Mouse (Mus musculus) stomach, embryonic 16.5 days (tissue): ENCODE results near the gene Fbrs. TPM values are rescaled to one million over a fixed set of nuclear protein-coding genes. Genes with fewer than 3 reads are reported as not detected.
"Not testable (repeated sequence)": the region's sequence is repeated elsewhere in the genome, so short reads cannot be mapped to it uniquely, and the experiment has no call there.

Source experiments
- ATAC-seq: fragments of 200-750 bp; cut with Nextera tagmentation; 2 replicates; pipeline ENCODE4 v1.8.0; 2017; ENCODE audit warnings: moderate number of reproducible peaks, moderate TSS enrichment; ENCODE audit not compliant: insufficient read depth, low FRiP score
- H3K27ac ChIP-seq: fragments of 300-500 bp; sonication (generic); 2 replicates; pipeline ENCODE4 v1.5.1; 2014; ENCODE audit warnings: low read length
- H3K27me3 ChIP-seq: fragments of 300-500 bp; sonication (generic); 2 replicates; pipeline ENCODE4 v1.6.1; 2014; ENCODE audit warnings: low read length, control low read depth, mixed read lengths; ENCODE audit not compliant: control insufficient read depth, insufficient read depth
- H3K36me3 ChIP-seq: fragments of 300-500 bp; sonication (generic); 2 replicates; pipeline ENCODE4 v1.6.1; 2014; ENCODE audit warnings: low read length; ENCODE audit not compliant: control insufficient read depth, insufficient read depth
- H3K4me1 ChIP-seq: fragments of 300-500 bp; sonication (generic); 2 replicates; pipeline ENCODE4 v1.6.1; 2014; ENCODE audit warnings: low read length, control low read depth, mixed read lengths; ENCODE audit not compliant: control insufficient read depth, insufficient read depth
- H3K4me2 ChIP-seq: fragments of 300-500 bp; sonication (generic); 2 replicates; pipeline ENCODE4 v1.6.1; 2014; ENCODE audit warnings: low read depth, low read length, mixed read lengths
- H3K4me3 ChIP-seq: fragments of 300-500 bp; sonication (generic); replicated peaks from 2 replicates; pipeline ENCODE4 v1.5.1; 2014; ENCODE audit warnings: mild to moderate bottlenecking, low read length
- H3K9ac ChIP-seq: fragments of 300-500 bp; sonication (generic); 2 replicates; pipeline ENCODE4 v1.6.1; 2014; ENCODE audit warnings: low read length
- H3K9me3 ChIP-seq: fragments of 300-500 bp; sonication (generic); replicated peaks from 2 replicates; pipeline ENCODE4 v1.6.1; 2016; ENCODE audit warnings: low read length, control low read depth; ENCODE audit not compliant: control insufficient read depth
- WGBS: fragments of 180-500 bp; shearing (Covaris S2); extraction: QIAGEN DNeasy Blood & Tissue Kit; methylation state at CpG from one replicate; pipeline ENCODE4 v1.1.7; 2014; 5-methylcytosine and 5-hydroxymethylcytosine counted together
- polyA plus RNA-seq: library from polyadenylated mRNA; unstranded; fragments of >200 nt; fragmentation: Nextera tagmentation; extraction: Ambion mirVana; gene quantifications from 2 replicates; pipeline ENCODE4 v1.2.1, GENCODE M21; 2015

The Fbrs gene
- polyA plus RNA-seq, 1 experiment from 2014 or later: 11.1 TPM

DNA sequence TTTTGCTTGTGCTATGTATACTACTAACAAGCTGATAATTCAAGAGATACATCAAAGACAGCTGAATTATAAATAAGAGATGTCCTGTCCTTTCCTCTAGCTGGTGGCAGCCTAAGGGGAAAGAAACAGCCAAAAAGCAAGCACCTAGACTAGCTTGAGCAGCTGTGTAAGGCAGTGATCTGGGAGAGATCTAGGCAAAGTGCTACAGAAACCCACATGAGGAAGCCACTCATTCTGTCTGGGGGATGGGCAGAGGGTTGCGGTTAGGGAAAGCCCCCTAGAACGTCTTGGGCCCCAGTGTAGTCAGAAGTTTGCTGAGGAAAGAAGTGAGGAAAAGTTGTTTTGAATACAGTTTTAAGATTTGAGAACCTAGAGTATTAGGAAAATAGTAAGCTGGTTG lies 1.3 kb downstream of the Fbrs start:
- Histone ChIP-seq H3K9ac (peak overlapping the region; percentile 91), H3K4me3 (peak overlapping the region; percentile 77), H3K36me3 (peaks cover 25% of the 10 kb centered on the region), H3K4me1 (peaks cover 23% of the 10 kb centered on the region), H3K4me2 (peak overlapping the region; percentile 74), H3K27ac (no peak overlapping the region), H3K9me3 (no peaks in the 10 kb centered on the region), H3K27me3 (no peaks in the 10 kb centered on the region)
- no peak for ATAC-seq
- WGBS: 46% methylated on average over 2 of the region's 2 CpGs

DNA sequence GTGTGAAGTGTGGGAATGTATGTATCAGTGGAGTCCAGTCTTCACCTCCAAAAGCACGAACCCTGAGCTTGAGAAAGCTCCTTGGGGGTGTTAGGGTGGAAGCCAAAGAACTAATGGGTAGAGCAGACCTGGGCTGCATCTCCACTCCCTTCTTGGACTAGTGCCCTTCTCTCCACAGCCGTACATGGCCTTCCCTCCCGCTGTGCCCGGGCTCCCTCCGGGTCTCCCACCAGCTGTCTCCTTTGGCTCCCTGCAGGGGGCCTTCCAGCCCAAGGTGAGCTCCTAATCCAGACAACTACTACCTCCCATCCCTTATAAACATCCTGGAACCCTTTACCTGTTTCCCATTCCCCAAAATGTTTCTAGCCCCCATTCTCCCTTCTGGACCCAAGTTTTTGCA lies 6.4 kb downstream of the Fbrs start:
- H3K4me3 ChIP-seq: no peak overlapping the region
- WGBS: 85% methylated on average over 5 of the region's 5 CpGs
- H3K27me3 ChIP-seq: no peaks in the 10 kb centered on the region
- H3K9ac ChIP-seq: no peak overlapping the region
- no peaks in the 10 kb centered on the region for H3K9me3 ChIP-seq
- ATAC-seq: no peak
- H3K4me1 ChIP-seq: peaks cover 7% of the 10 kb centered on the region; the same call in 1 of the 2 replicates
- peaks cover 35% of the 10 kb centered on the region for H3K36me3 ChIP-seq
- no peak overlapping the region for H3K4me2 ChIP-seq
- no peak overlapping the region for H3K27ac ChIP-seq

GRCm38 (mm10) chr7:127488364-127488763 lies 9.4 kb downstream of the Fbrs start:
- not testable (repeated sequence) for H3K4me3 ChIP-seq, H3K9ac ChIP-seq, ATAC-seq, H3K4me2 ChIP-seq, H3K27ac ChIP-seq, H3K9me3 ChIP-seq, H3K27me3 ChIP-seq, H3K4me1 ChIP-seq
- peaks cover 38% of the 10 kb centered on the region for H3K36me3 ChIP-seq
- 87% methylated on average over 4 of the region's 5 CpGs for WGBS

DNA sequence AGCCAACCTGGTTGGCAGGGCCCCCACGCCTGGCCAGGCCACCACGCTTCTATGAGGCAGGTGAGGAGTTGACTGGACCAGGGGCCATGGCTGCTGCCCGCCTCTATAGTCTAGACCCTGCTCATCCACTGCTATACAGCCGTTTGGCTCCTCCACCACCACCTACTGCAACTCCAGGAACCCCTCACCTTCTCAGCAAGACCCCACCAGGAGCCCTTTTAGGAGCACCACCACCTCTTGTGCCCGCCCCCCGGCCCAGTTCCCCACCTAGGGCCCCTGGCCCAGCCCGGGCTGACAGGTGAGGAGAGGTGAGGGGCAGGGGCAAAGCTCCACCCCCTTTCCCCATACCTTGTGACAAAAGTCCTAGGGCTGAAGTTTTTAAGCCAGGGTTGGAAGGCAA lies 11.0 kb downstream of the Fbrs start:
- Histone ChIP-seq H3K27me3 (no peaks in the 10 kb centered on the region), H3K4me2 (no peak overlapping the region), H3K9me3 (no peaks in the 10 kb centered on the region), H3K4me1 (no peaks in the 10 kb centered on the region), H3K4me3 (no peak overlapping the region), H3K36me3 (peaks cover 30% of the 10 kb centered on the region), H3K9ac (no peak overlapping the region), H3K27ac (no peak overlapping the region)
- 89% methylated on average over 7 of the region's 7 CpGs for WGBS
- ATAC-seq: no peak

GRCm38 (mm10) chr7:127491846-127492245 lies 12.8 kb downstream of the Fbrs start:
- Histone ChIP-seq H3K27me3 (no peaks in the 10 kb centered on the region), H3K4me2 (no peak overlapping the region), H3K9me3 (no peaks in the 10 kb centered on the region), H3K27ac (no peak overlapping the region), H3K4me1 (no peaks in the 10 kb centered on the region), H3K4me3 (no peak overlapping the region), H3K9ac (no peak overlapping the region), H3K36me3 (peaks cover 18% of the 10 kb centered on the region)
- WGBS: 73% methylated on average over 3 of the region's 3 CpGs
- no peak for ATAC-seq

- ATAC-seq: peak; percentile 19; the same call in 1 of the 2 replicates
- Histone ChIP-seq H3K4me3 (no peak overlapping the region), H3K4me2 (no peak overlapping the region)
These were observed 15.6 kb downstream of the Fbrs start for GRCm38 (mm10) chr7:127494648-127495047.

DNA sequence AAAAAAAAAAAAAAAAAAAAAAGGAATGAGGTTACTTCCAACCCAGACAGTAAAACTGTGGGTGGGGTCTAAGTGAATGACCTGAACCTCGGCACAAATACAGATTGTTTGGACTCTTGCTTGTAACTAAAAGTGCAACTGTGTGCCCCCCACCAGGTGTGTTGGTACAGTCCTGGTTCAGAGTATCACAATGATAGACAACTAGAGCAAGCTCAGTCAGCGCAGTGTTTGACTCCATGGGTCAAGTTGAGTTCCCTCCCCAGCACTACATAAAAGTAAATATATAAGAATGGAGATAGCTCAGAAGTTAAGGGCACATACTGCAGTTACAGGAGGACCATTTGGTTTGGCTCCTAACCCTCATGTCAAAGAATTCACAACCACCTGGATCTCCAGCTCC lies 18.4 kb downstream of the Fbrs start:
- Histone ChIP-seq H3K4me1 (no peaks in the 10 kb centered on the region), H3K27me3 (no peaks in the 10 kb centered on the region), H3K9ac (no peak overlapping the region), H3K27ac (no peak overlapping the region), H3K4me2 (no peak overlapping the region), H3K4me3 (no peak overlapping the region), H3K9me3 (no peaks in the 10 kb centered on the region), H3K36me3 (no peaks in the 10 kb centered on the region)
- 55% methylated on average over 2 of the region's 2 CpGs for WGBS
- no peak for ATAC-seq

More at GRCm38 (mm10) chr7:127494648-127495047, 15.6 kb downstream of the Fbrs start:
- H3K9me3 ChIP-seq: no peaks in the 10 kb centered on the region
- H3K27ac ChIP-seq: no peak overlapping the region
- H3K4me1 ChIP-seq: no peaks in the 10 kb centered on the region
- H3K9ac ChIP-seq: no peak overlapping the region
- H3K27me3 ChIP-seq: no peaks in the 10 kb centered on the region
- peaks cover 10% of the 10 kb centered on the region for H3K36me3 ChIP-seq

DNA sequence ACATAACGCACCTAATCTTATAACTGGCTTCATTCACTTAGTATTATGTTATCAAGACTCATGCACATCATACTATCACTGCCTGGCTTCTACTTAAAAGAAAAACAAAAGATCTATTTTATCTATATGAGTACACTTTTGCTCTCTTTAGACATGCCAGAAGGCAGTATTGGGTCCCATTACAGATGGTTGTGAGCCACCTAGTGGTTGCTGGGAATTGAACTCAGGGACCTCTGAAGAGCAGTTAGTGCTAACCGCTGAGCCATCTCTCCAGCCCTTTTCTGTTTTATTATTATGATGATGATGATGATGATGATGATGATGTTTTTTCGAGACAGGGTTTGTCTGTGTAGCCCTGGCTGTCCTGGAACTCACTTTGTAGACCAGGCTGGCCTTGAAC lies 19.4 kb downstream of the Fbrs start:
- no peak overlapping the region for H3K27ac ChIP-seq
- no peak overlapping the region for H3K4me2 ChIP-seq
- no peaks in the 10 kb centered on the region for H3K27me3 ChIP-seq
- no peaks in the 10 kb centered on the region for H3K4me1 ChIP-seq
- H3K36me3 ChIP-seq: no peaks in the 10 kb centered on the region
- no peak for ATAC-seq
- no peaks in the 10 kb centered on the region for H3K9me3 ChIP-seq
- H3K4me3 ChIP-seq: no peak overlapping the region
- 41% methylated on average over 3 of the region's 3 CpGs for WGBS
- no peak overlapping the region for H3K9ac ChIP-seq

DNA sequence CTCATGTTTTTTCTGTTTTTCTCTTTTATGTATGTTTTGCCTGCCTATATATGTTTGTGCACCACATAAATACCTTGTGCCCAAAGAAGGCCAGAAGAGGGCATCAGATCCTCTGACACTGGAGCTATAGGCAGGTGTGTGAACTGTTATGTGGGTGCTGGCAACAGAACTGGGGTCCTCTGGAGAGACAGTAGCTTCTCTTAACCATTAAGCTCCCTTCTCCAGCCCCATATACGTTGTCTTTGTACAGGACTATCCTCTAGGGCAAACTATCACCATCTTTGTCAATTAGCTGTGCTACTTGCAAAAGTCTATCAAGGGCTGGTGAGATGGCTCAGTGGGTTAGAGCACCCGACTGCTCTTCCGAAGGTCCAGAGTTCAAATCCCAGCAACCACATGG lies 29.3 kb downstream of the Fbrs start:
- H3K9me3 ChIP-seq: no peaks in the 10 kb centered on the region
- no peak overlapping the region for H3K4me3 ChIP-seq
- no peaks in the 10 kb centered on the region for H3K36me3 ChIP-seq
- H3K9ac ChIP-seq: no peak overlapping the region
- ATAC-seq: no peak
- H3K4me1 ChIP-seq: peaks cover 7% of the 10 kb centered on the region; the same call in 1 of the 2 replicates
- no peaks in the 10 kb centered on the region for H3K27me3 ChIP-seq
- H3K27ac ChIP-seq: no peak overlapping the region
- H3K4me2 ChIP-seq: no peak overlapping the region
- 92% methylated on average over 3 of the region's 3 CpGs for WGBS

- not testable (repeated sequence) for H3K4me3 ChIP-seq, H3K27me3 ChIP-seq, H3K4me2 ChIP-seq, H3K27ac ChIP-seq, H3K9me3 ChIP-seq, H3K36me3 ChIP-seq, H3K9ac ChIP-seq, ATAC-seq
- peaks cover 17% of the 10 kb centered on the region for H3K4me1 ChIP-seq
- 86% methylated on average over 3 of the region's 4 CpGs for WGBS
These were observed 30.8 kb downstream of the Fbrs start for GRCm38 (mm10) chr7:127509830-127510229.
